Mouse (Mus musculus) MEL (cell line): ENCODE results near the gene Xbp1. TPM values are rescaled to one million over a fixed set of nuclear protein-coding genes. Genes with fewer than 3 reads are reported as not detected.
"Not testable (repeated sequence)": the region's sequence is repeated elsewhere in the genome, so short reads cannot be mapped to it uniquely, and the experiment has no call there.

Experiments used
- DNase-seq: peaks from one replicate; pipeline ENCODE4 v3.0.0; 2011; ENCODE audit warnings: low read depth, low spot score
- H3K27ac ChIP-seq: 2 replicates; pipeline ENCODE4 v1.5.1; 2012; ENCODE audit warnings: low read depth, mild to moderate bottlenecking, control low read depth, low read length, moderate library complexity; ENCODE audit not compliant: control insufficient read depth
- H3K27me3 ChIP-seq, 2 experiments: fragments of 150-350 bp in 1 of 2; sonication (generic) in 1 of 2; 2 replicates each; pipeline ENCODE4 v1.6.1; 2012; ENCODE audit warnings: low read length in 2 of 2, mild to moderate bottlenecking in 2 of 2, improper control_type of control experiment in 1 of 2, moderate library complexity in 1 of 2; ENCODE audit not compliant: insufficient read depth in 2 of 2, control insufficient read depth in 1 of 2
- H3K36me3 ChIP-seq, 2 experiments: 2 replicates each; pipeline ENCODE4 v1.6.1; 2012 to 2014; ENCODE audit warnings: low read length in 2 of 2, improper control_type of control experiment in 1 of 2, inconsistent platforms in 1 of 2, mild to moderate bottlenecking in 1 of 2; ENCODE audit not compliant: insufficient read depth in 2 of 2, control insufficient read depth in 1 of 2
- H3K4me1 ChIP-seq, 2 experiments: fragments of 150-350 bp in 1 of 2; sonication (generic) in 1 of 2; 2 replicates each; pipeline ENCODE4 v1.6.1; 2012; ENCODE audit warnings: low read length in 2 of 2, improper control_type of control experiment in 1 of 2, mild to moderate bottlenecking in 1 of 2; ENCODE audit not compliant: insufficient read depth in 2 of 2, control insufficient read depth in 1 of 2
- H3K4me3 ChIP-seq, 2 experiments: fragments of 150-350 bp in 1 of 2; sonication (generic) in 1 of 2; 2 replicates each; pipeline ENCODE4 v1.5.1; 2012; ENCODE audit warnings: low read depth in 2 of 2, low read length in 2 of 2, mild to moderate bottlenecking in 2 of 2, moderate library complexity in 2 of 2, control low read depth in 1 of 2, improper control_type of control experiment in 1 of 2; ENCODE audit not compliant: control insufficient read depth in 1 of 2, insufficient read depth in 1 of 2
- H3K79me2 ChIP-seq: 2 replicates; pipeline ENCODE4 v1.6.1; 2012; ENCODE audit warnings: mild to moderate bottlenecking, low read length, moderate library complexity; ENCODE audit not compliant: control insufficient read depth, poor library complexity, insufficient read depth
- H3K9ac ChIP-seq: 2 replicates; pipeline ENCODE4 v1.6.1; 2012; ENCODE audit warnings: low read depth, mild to moderate bottlenecking, control low read depth, low read length, moderate library complexity; ENCODE audit not compliant: control insufficient read depth, poor library complexity, severe bottlenecking
- H3K9me3 ChIP-seq: fragments of 150-350 bp; sonication (generic); replicated peaks from 2 replicates; pipeline ENCODE4 v1.6.1; 2012; ENCODE audit warnings: mild to moderate bottlenecking, low read length, improper control_type of control experiment, moderate library complexity; ENCODE audit not compliant: insufficient read depth
- CTCF ChIP-seq, 3 experiments: IDR thresholded peaks in 2 of 3; conservative IDR thresholded peaks in 1 of 3; 2 replicates each; pipeline ENCODE4 v1.5.1; 2011 to 2012; ENCODE audit warnings: low read length in 3 of 3, low read depth in 2 of 3, mild to moderate bottlenecking in 2 of 3, improper control_type of control experiment in 1 of 3, inconsistent platforms in 1 of 3, mixed read lengths in 1 of 3, moderate library complexity in 1 of 3; ENCODE audit not compliant: control insufficient read depth in 1 of 3, insufficient read depth in 1 of 3, poor library complexity in 1 of 3, severe bottlenecking in 1 of 3
- JUND ChIP-seq: IDR thresholded peaks from 2 replicates; pipeline ENCODE4 v1.6.1; 2011; ENCODE audit warnings: low read depth, mild to moderate bottlenecking, improper control_type of control experiment, low read length
- MAFK ChIP-seq: IDR thresholded peaks from 2 replicates; pipeline ENCODE4 v1.6.1; 2011; ENCODE audit warnings: low read depth, mild to moderate bottlenecking, low read length, improper control_type of control experiment, borderline replicate concordance
- NELFE ChIP-seq: IDR thresholded peaks from 2 replicates; pipeline ENCODE4 v1.6.1; 2011; ENCODE audit warnings: low read depth, low read length, improper control_type of control experiment
- POLR2AphosphoS2 ChIP-seq: IDR thresholded peaks from 2 replicates; pipeline ENCODE4 v1.6.1; 2011; ENCODE audit warnings: low read length, improper control_type of control experiment
- SIN3A ChIP-seq: IDR thresholded peaks from 2 replicates; pipeline ENCODE4 v1.6.1; 2012; ENCODE audit warnings: low read length, improper control_type of control experiment, inconsistent platforms
- SMC3 ChIP-seq: IDR thresholded peaks from 2 replicates; pipeline ENCODE4 v1.6.1; 2011; ENCODE audit warnings: low read depth, low read length, improper control_type of control experiment
- TAL1 ChIP-seq: IDR thresholded peaks from 2 replicates; pipeline ENCODE4 v1.6.1; 2012; ENCODE audit warnings: mild to moderate bottlenecking, inconsistent platforms, low read length, moderate library complexity, mixed read lengths
- USF1 ChIP-seq: IDR thresholded peaks from 2 replicates; pipeline ENCODE4 v1.6.1; 2014; ENCODE audit warnings: low read depth, mild to moderate bottlenecking, inconsistent platforms, low read length, improper control_type of control experiment, moderate library complexity
- USF2 ChIP-seq, 2 experiments: IDR thresholded peaks; 2 replicates each; pipeline ENCODE4 v1.6.1; 2011 to 2012; ENCODE audit warnings: improper control_type of control experiment in 2 of 2, low read length in 2 of 2, borderline replicate concordance in 1 of 2, inconsistent platforms in 1 of 2, low read depth in 1 of 2, mild to moderate bottlenecking in 1 of 2; ENCODE audit not compliant: insufficient read depth in 1 of 2
- ZNF384 ChIP-seq: IDR thresholded peaks from 2 replicates; pipeline ENCODE4 v1.6.1; 2012; ENCODE audit warnings: low read depth, mild to moderate bottlenecking, inconsistent platforms, low read length, improper control_type of control experiment
- polyA plus RNA-seq, 2 experiments: library from polyadenylated mRNA; stranded (reverse) in 1 of 2; unstranded in 1 of 2; fragments of >175 nt in 1 of 2; fragments of >200 nt in 1 of 2; gene quantifications; 2 replicates each; pipeline versions ENCODE4 v1.2.1 to v1.2.4; 2012; ENCODE audit warnings: low replicate concordance in 2 of 2, low read depth in 1 of 2; ENCODE audit not compliant: insufficient read length in 2 of 2, insufficient read depth in 1 of 2, missing spikeins in 1 of 2
- total RNA-seq: library from RNA; depleted of rRNA; stranded (reverse); fragments of 300-350 nt; gene quantifications from 2 replicates; pipeline ENCODE4 v1.2.3, GENCODE M21; 2012

The Xbp1 gene
- total and polyA plus RNA-seq, 3 experiments = 81.8 to 101 TPM; not detected in 1

- TF ChIP-seq TAL1 = no peak
- TF ChIP-seq JUND = no peak
- no peak for TF ChIP-seq SMC3
- TF ChIP-seq USF2 (IDR thresholded peaks at IDR 0.05; ENCODE audit: borderline replicate concordance in 1 of 2, insufficient read depth in 1 of 2, low read depth in 1 of 2, low read length in 2 of 2) = no peak
- TF ChIP-seq USF1 = no peak
- TF ChIP-seq, all 39 proteins: peak for 3
These were observed 10.3 kb downstream of the Xbp1 start (continued) for GRCm38 (mm10) chr11:5530717-5531116.

- no peak overlapping the region for H3K27ac ChIP-seq
- DNase-seq = no peak
- H3K9ac ChIP-seq = no peak overlapping the region
- no peaks in the 10 kb centered on the region for H3K27me3 ChIP-seq
- TF ChIP-seq NELFE (no peak), USF1 (no peak), POLR2AphosphoS2 (no peak), SIN3A (no peak)
- H3K4me1 ChIP-seq = peaks cover 5 to 9% of the 10 kb centered on the region in 2 experiments
- 0 out of 2 replicates have a peak, but pooled peaks cover 2% of the 10 kb centered on the region for H3K79me2 ChIP-seq
- H3K36me3 ChIP-seq = peaks cover 26 to 39% of the 10 kb centered on the region in 2 experiments
- H3K4me3 ChIP-seq = no peak overlapping the region
- H3K9me3 ChIP-seq = no peaks in the 10 kb centered on the region
These were observed 12.6 kb downstream of the Xbp1 start for GRCm38 (mm10) chr11:5533108-5533507.

- H3K27ac ChIP-seq, H3K27me3 ChIP-seq, H3K9me3 ChIP-seq, H3K4me3 ChIP-seq, DNase-seq, H3K9ac ChIP-seq: not testable (repeated sequence)
- H3K79me2 ChIP-seq = peaks cover 33% of the 10 kb centered on the region
- H3K36me3 ChIP-seq = peaks cover 20 to 37% of the 10 kb centered on the region in 2 experiments
- TF ChIP-seq CTCF (IDR thresholded peaks at IDR 0.05 in 2 of 3, conservative IDR thresholded peaks at IDR 0.05 in 1 of 3; ENCODE audit: control insufficient read depth in 1 of 3, insufficient read depth in 1 of 3, low read depth in 2 of 3, low read length in 3 of 3, poor library complexity in 1 of 3, severe bottlenecking in 1 of 3) (peak in 1 of 3 experiments; percentile 14; a peak in 1 of 6 replicates), ZNF384 (peak; percentile 93)
- H3K4me1 ChIP-seq = peaks cover 12 to 18% of the 10 kb centered on the region in 2 experiments
These were observed 17.0 kb downstream of the Xbp1 start for GRCm38 (mm10) chr11:5537454-5537853.

GRCm38 (mm10) chr11:5540331-5540730 is 19.9 kb downstream of the Xbp1 start:
- peak overlapping the region; percentile 75 to 85 for H3K4me3 ChIP-seq
- peak overlapping the region; percentile 70; the same call in 1 of the 2 replicates for H3K27ac ChIP-seq
- peaks cover 30 to 35% of the 10 kb centered on the region in 2 experiments for H3K4me1 ChIP-seq

More at GRCm38 (mm10) chr11:5540331-5540730, 19.9 kb downstream of the Xbp1 start:
- Histone ChIP-seq H3K79me2 (peaks cover 33% of the 10 kb centered on the region), H3K36me3 (peaks cover 22 to 37% of the 10 kb centered on the region in 2 experiments), H3K27me3 (no peaks in the 10 kb centered on the region), H3K9me3 (no peaks in the 10 kb centered on the region), H3K9ac (peak overlapping the region; percentile 86)
- TF ChIP-seq SMC3 = 0 out of 2 replicates have a peak, but pooled peaks have one; percentile 2
- no peak for TF ChIP-seq MAFK
- peak; percentile 44 for DNase-seq
